Mouse (Mus musculus) B cell, adult (primary cell): ENCODE results near the gene Rbm15b. TPM values are rescaled to one million over a fixed set of nuclear protein-coding genes. Genes with fewer than 3 reads are reported as not detected.

ENCODE experiments used
- total RNA-seq: library from RNA; stranded (reverse); gene quantifications from 4 replicates; pipeline ENCODE4 v1.2.4, GENCODE M21; 2023; ENCODE audit not compliant: inconsistent age

Gene Rbm15b
- 25.8 to 43.4 TPM (median 40.4 TPM) in 4 replicates for total RNA-seq

GRCm38 (mm10) chr9:106886828-106887702, at the start of gene Rbm15b:
Rbm15b (minus strand) TSS chr9:106887428.

DNA sequence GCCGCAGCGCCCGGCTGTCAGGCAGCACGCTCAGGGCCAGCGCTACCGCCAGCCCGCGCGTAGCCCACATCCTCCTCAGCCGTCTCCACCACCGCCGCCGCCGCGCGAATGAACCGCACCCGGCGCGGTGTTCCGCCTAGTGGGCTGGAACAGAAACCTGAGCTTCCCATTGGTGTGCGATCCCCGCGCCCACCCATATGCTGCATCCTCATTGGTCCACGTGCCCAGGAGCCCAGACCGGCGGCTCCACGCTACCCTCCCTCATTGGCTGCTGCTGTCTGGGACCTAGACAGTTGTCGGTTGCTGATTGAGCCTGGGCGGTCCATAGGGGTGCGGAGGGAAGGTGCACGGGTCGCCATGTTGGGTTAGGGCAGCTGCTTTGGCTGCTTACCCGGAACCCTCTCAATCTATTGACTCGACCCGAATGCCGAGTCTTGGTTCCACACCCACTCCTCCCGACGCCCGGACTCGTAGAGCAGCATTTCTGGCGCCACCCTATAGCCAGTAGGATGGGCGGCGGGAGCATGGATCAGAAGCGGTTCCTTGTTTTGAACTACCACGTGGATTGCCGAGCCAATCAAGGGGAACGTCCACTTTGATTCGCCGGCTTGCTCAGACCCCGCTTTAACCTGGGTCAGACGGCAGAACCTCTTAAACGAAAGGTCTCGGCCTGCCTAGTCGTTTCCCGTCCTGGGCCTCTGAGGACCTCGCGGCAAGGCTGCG, 4.8 kb upstream of the Rbm15b start, which contains the start of gene Manf:
Gene Manf (minus strand): TSS at position 151 of the 723 bp plus-strand sequence.

Other genes with a start within 250 kb of the Rbm15b start
- gene Grm2, start 231.3 kb downstream of the Rbm15b start, total RNA-seq: not detected in 4 replicates
- gene Tex264, start 201.5 kb downstream of the Rbm15b start, total RNA-seq: 33.3 to 39.5 TPM (median 36.0 TPM) in 4 replicates
- gene Rad54l2, start 98.2 kb downstream of the Rbm15b start, total RNA-seq: 29.6 to 37.8 TPM (median 34.4 TPM) in 4 replicates
- 32.6 to 47.7 TPM (median 38.8 TPM) in 4 replicates for gene Dcaf1, start 65.6 kb downstream of the Rbm15b start, total RNA-seq
- gene Manf, start 4.6 kb upstream of the Rbm15b start, total RNA-seq: 119 to 168 TPM (median 130 TPM) in 4 replicates